Mouse (Mus musculus) 416B (cell line): ENCODE results near the gene Tnfsf13.

Experiments
- DNase-seq: peaks from one replicate; pipeline ENCODE4 v3.0.0; 2011; ENCODE audit warnings: low read depth

Tnfsf13 gene

DNA sequence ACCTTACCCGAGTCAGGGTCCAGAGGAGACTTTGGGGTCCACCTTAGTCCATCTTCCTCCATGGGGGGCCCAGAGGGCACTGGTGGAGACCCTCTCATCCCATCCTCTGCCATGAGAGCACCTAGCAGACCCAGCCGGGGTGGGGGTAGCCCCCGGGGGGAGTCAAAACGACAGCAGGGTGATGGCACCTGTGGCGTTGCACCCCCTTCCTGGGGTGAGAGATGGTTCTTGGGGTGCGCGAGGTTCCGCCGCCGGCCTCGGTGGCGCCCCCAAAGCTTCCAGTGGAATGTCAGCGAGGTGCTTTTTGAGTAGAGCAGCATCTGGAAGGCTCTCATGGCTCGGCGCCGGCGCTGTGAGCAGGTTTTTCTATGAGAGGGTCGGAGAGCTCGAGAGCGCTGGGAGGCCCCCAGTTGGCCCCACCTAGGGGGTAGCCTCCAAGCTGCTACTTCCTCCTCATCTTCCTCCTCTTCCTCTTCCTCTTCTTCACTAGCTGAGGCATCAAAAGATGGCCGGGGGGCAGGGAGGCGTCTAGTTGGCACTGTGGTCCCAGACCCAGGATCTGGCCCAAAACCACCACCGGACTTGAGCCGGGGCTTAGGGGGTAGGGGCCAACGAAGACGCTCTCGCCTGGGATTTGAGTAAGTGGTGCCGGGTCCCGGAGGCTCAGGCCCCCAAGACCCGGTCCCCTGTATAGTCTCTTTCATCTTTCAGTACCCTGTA lies 5.3 kb downstream of the Tnfsf13 start:
- no peak for DNase-seq

GRCm38 (mm10) chr11:69679144-69679543 lies 6.4 kb downstream of the Tnfsf13 start:
- DNase-seq: no peak

DNA sequence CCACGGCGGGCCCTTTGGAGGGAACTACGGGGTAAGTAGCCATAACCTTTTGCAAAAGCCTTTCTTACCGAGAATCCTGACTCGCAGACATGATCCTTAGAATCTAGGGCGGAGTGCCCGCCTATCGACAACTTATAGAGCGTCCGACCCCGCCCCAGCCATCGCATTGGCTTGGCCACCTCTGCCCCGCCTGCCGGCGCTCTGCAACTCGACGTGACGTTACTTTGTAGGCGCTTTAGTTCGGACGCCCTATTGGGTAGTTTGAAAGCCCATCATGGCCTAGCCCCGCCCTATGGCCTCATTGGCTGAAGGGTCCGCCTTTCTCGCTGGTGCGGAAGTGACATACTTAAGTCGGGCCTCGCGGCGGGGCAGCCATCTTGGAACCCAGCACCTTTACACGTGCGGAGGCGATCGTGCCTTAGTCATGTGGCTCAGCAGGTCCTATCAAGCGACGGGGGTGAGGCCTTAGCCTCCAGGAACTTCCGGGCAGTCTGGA lies 13.3 kb downstream of the Tnfsf13 start, which contains the start of gene Eif4a1:
Eif4a1 (minus strand) TSS at position 213 of the 496 bp plus-strand sequence.
- peak; percentile 100 for DNase-seq

GRCm38 (mm10) chr11:69671726-69672124 lies 13.9 kb downstream of the Tnfsf13 start:
- DNase-seq: no peak

- peak; percentile 96 for DNase-seq
Observed at GRCm38 (mm10) chr11:69670786-69671725, 14.5 kb downstream of the Tnfsf13 start.

DNA sequence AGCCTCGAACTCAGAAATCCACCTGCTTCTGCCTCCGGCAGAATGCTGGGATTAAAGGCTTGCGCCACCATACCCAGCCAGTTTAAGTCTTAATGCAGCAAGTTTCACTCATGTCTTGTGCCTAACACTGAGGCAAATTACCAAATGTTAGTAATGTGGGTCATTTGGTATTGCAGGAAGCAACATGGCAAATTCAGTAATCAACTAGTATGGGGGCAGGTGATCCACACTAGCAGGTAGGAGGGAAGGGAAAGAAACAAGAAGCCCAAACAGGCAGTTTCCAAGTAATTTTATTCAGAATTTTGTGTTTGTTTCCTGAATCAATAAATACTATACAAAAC lies 18.9 kb downstream of the Tnfsf13 start:
- DNase-seq: no peak

- DNase-seq: peak; percentile 96
Observed at GRCm38 (mm10) chr11:69665961-69666664, 19.5 kb downstream of the Tnfsf13 start, which contains the start of gene Cd68. Cd68 (minus strand) TSS chr11:69666153.

GRCm38 (mm10) chr11:69665457-69665960 lies 20.1 kb downstream of the Tnfsf13 start:
- no peak for DNase-seq

DNA sequence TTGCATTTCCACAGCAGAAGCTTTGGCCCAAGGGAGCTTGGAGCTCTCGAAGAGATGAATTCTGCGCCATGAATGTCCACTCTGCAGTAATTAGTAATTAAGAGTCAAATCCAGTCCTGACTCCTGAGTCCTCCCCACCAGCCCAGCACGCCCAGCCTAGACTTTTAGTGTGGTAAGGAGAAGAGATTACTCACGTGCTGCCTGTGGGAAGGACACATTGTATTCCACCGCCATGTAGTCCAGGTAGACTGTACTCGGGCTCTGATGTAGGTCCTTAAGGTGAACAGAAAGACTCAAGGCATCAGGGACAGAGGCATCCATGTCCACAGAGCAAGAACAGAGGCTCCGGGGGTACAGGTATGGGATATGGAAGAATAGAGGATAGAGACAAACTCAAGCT lies 20.7 kb downstream of the Tnfsf13 start:
- no peak for DNase-seq

DNA sequence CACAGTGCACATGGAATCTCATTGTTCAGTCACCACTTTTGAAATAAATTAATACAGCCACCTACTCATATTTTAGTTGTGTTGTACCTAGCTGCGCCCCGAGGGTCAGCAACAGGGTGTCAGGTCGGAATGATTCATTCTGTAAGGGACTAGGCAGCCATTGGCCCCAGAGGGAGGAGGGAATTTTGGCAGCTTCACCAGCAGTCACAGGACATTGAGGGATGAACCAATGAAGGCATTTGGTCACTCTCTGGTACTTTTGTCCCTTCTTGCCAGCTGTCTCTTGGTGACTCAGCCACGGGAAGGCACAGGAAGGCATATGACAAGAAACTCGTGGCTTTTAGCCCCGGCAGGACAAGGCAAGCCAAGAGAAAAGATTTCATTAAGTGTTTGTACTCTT lies 21.8 kb downstream of the Tnfsf13 start:
- peak; percentile 81 for DNase-seq

DNA sequence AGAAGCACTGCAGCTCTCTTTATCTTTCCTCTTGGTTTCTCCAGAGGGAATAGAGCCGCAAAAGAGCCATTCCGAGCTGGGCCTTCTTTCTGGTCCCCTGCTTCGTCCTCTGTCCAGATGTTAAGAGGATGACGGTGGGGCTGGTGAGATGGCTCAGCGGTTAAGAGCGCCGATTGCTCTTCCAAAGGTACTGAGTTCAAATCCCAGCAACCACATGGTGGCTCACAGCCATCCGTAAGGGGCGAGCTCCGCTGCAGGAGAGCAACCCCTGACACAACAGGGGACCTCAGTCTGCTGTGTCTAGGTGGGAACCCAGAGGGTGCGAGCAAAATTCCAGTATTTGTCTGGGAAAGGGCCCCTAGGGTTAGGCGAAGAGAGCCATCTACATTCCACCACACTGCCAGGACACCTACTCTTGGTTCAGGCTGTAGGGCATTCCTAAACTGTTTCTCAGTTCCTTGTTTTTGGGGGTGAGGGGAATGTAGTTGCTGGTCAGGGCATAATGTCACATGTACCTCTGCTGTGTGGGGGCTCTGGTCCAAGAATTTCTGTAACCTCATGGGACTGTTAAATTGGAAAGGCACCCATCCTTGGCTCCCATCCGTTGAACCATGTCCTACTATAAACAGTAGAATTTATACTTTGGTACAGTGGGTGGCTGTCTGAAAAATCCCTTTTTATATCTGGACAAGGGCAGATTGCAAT lies 22.5 kb downstream of the Tnfsf13 start:
- peak; percentile 21 for DNase-seq

DNA sequence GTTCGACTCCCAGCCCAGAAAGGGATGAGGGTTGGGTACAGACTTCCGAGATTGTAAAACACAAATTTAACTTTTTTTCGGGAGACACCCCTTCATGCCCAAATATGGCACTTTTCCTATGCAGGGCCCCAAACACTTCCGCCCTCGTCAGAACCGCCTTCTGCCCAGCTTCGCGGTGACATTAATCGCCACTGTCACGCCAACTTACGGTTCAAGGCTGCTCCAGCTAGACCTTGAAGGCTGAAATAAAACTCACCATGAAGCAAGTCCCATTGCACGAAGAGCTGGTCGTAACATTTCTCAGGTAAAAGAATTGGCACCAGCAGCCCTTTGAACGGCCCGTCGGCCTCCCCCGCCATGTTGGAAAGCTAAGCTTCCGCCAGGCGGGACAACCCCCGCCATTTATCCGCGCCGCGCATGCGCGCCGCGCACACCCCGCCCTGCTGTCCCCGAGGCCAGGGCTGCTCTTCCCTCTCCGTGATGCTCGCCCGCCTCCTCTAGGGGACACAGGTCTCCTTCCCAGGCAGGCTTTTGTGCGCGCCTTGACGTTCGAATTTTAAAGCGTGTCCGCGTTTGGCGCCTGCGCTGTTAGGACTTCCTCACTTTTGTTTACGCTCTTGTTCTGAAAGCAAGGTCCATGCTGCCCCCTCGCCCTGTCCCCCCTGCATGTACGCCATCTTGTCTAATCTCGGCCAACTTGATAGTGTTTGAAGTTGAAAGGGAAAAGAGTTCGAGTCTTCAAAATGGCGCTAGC lies 23.2 kb downstream of the Tnfsf13 start, which contains the start of gene Mpdu1:
Mpdu1 (minus strand) TSS at position 430 of the 754 bp plus-strand sequence.
- DNase-seq: peak; percentile 99

DNA sequence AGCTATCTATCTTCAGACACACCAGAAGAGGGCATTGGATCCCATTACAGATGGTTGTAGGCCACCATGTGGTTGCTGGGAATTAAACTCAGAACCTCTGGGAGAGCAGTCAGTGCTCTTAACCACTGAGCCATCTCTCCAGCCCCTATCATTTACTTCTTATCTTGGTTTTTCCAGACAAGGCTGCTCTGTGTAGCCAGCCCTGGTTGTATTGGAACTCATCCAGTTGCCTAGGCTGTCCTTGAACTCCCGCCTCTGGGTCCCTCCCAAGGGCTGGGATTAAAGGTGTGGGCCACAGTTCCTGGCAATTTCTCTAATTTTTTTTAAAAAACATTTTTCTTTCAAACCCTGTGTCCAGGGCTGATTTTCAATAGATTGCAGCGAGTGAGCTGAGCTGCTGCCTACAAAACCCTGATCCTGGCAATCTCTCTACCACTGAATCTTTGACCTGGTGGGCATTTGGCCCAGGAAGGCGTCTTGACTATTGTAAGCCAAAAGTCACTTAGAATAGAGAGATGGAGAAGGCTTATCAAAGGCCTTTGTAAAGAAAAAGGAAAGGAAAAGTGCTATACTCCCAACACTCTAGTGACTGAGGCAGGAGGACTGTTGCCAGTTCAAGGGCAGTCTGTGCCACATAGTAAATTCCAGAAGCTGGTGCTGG lies 24.2 kb downstream of the Tnfsf13 start:
- peak; percentile 46 for DNase-seq

DNA sequence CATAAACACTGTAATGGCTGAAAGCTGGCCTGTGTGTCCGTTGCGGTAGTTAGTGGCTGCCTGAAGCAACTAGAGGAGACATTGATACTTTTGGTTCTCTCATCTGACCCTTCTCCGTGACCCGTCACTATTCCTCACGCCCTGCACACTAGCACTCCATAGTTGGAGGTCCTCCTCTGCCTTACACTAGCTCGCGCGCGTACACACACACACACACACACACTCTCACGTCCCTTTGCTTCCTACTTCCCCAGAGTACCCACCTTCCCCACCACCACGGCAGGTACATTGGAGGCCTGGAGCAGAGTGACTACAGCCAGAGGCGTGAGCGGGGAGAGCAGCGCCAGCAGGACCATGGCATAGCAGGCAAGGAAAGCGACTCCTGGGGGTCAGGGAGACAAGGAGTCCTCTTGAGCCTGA lies 28.1 kb downstream of the Tnfsf13 start:
- DNase-seq: no peak

- peak; percentile 61 for DNase-seq
Observed at GRCm38 (mm10) chr11:69656617-69657461, 28.7 kb downstream of the Tnfsf13 start.

DNA sequence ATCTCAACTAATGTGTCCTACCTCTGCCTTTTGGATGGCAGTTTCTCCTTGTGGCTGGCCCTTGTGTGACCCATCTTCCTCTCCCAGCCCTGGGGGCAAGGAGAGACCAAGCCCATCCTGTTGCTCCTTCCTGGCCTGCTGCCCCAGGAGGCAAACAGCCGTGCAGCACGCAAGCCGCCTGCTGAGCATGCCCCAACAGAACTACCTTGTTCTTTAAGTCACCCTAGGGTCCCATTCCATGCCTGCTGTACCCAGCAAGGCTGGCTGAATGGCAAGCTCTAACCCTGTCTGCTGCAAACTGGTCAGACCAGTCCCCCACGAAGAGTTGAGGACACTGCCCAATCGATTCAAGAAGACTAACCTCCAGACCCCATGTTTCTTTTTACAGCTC lies 29.5 kb downstream of the Tnfsf13 start:
- no peak for DNase-seq

GRCm38 (mm10) chr11:69655264-69656064 lies 30.1 kb downstream of the Tnfsf13 start, which contains the start of gene Sox15:
Sox15 (plus strand) TSS chr11:69655314.
- DNase-seq: no peak

GRCm38 (mm10) chr11:69654760-69655159 lies 30.8 kb downstream of the Tnfsf13 start:
- DNase-seq: no peak
